Mouse (Mus musculus): Measurements from ENCODE around the gene Tkt. TPM values are rescaled to one million over a fixed set of nuclear protein-coding genes. Genes with fewer than 3 reads are reported as not detected.

Gene Tkt
- polyA plus RNA-seq, 1 experiment from 2014 or later, result 297 TPM

- H3K4me3 ChIP-seq (replicated peaks), result no peak overlapping the region
- WGBS, result 77% methylated on average over 3 of the region's 3 CpGs
Measured at GRCm38 (mm10) chr14:30610940-30611339, 62.8 kb downstream of the Tkt start.

GRCm38 (mm10) chr14:30612523-30612922, 64.4 kb downstream of the Tkt start:
- no peak overlapping the region for H3K4me3 ChIP-seq (replicated peaks)
- H3K27me3 ChIP-seq, result no peaks in the 10 kb centered on the region
- H3K36me3 ChIP-seq, result peaks cover 22% of the 10 kb centered on the region; the same call in 1 of the 2 replicates
- H3K9me3 ChIP-seq (replicated peaks), result no peaks in the 10 kb centered on the region
- peaks cover 13% of the 10 kb centered on the region; the same call in 1 of the 2 replicates for H3K4me1 ChIP-seq
- no peak for ATAC-seq (replicated peaks; ENCODE audit: low FRiP score)
- H3K27ac ChIP-seq, result no peak overlapping the region
- no peak overlapping the region for H3K4me2 ChIP-seq
- 24% methylated on average over 7 of the region's 7 CpGs for WGBS
- no peak overlapping the region for H3K9ac ChIP-seq

More at GRCm38 (mm10) chr14:30610940-30611339, 62.8 kb downstream of the Tkt start:
- Histone ChIP-seq H3K4me1 (peaks cover 13% of the 10 kb centered on the region; the same call in 1 of the 2 replicates), H3K27ac (no peak overlapping the region), H3K27me3 (no peaks in the 10 kb centered on the region), H3K9me3 (replicated peaks) (no peaks in the 10 kb centered on the region), H3K4me2 (no peak overlapping the region), H3K36me3 (peaks cover 33% of the 10 kb centered on the region), H3K9ac (no peak overlapping the region)
- no peak for ATAC-seq (replicated peaks; ENCODE audit: low FRiP score)

GRCm38 (mm10) chr14:30612962-30613715, 65.0 kb downstream of the Tkt start:
- H3K9me3 ChIP-seq (replicated peaks), result no peaks in the 10 kb centered on the region
- H3K9ac ChIP-seq, result no peak overlapping the region
- WGBS, result 84% methylated on average over 2 of the region's 2 CpGs
- no peaks in the 10 kb centered on the region for H3K27me3 ChIP-seq
- H3K4me2 ChIP-seq, result no peak overlapping the region
- ATAC-seq (replicated peaks; ENCODE audit: low FRiP score), result no peak
- H3K4me3 ChIP-seq (replicated peaks), result no peak overlapping the region
- peaks cover 17% of the 10 kb centered on the region; the same call in 1 of the 2 replicates for H3K36me3 ChIP-seq
- H3K4me1 ChIP-seq, result peaks cover 13% of the 10 kb centered on the region; the same call in 1 of the 2 replicates
- no peak overlapping the region for H3K27ac ChIP-seq

- Histone ChIP-seq H3K27me3 (no peaks in the 10 kb centered on the region), H3K27ac (no peak overlapping the region), H3K9ac (no peak overlapping the region), H3K36me3 (no peaks in the 10 kb centered on the region), H3K9me3 (replicated peaks) (no peaks in the 10 kb centered on the region), H3K4me3 (replicated peaks) (no peak overlapping the region), H3K4me2 (no peak overlapping the region), H3K4me1 (peaks cover 13% of the 10 kb centered on the region; the same call in 1 of the 2 replicates)
- WGBS, result 42% methylated on average over 2 of the region's 2 CpGs
- ATAC-seq (replicated peaks; ENCODE audit: low FRiP score), result no peak
Measured at GRCm38 (mm10) chr14:30616751-30617150, 68.6 kb downstream of the Tkt start.

- Histone ChIP-seq H3K36me3 (no peaks in the 10 kb centered on the region), H3K9me3 (replicated peaks) (no peaks in the 10 kb centered on the region), H3K4me1 (peaks cover 22% of the 10 kb centered on the region), H3K9ac (no peak overlapping the region), H3K27ac (no peak overlapping the region), H3K4me2 (no peak overlapping the region), H3K27me3 (no peaks in the 10 kb centered on the region), H3K4me3 (replicated peaks) (no peak overlapping the region)
- ATAC-seq (replicated peaks; ENCODE audit: low FRiP score), result no peak
- 93% methylated on average over 2 of the region's 2 CpGs for WGBS
Measured at GRCm38 (mm10) chr14:30618746-30619275, 70.7 kb downstream of the Tkt start.

- peaks cover 30% of the 10 kb centered on the region for H3K4me1 ChIP-seq
- no peaks in the 10 kb centered on the region for H3K27me3 ChIP-seq
- no peak overlapping the region for H3K27ac ChIP-seq
- no peak overlapping the region for H3K4me2 ChIP-seq
- no peak overlapping the region for H3K9ac ChIP-seq
- H3K9me3 ChIP-seq (replicated peaks), result no peaks in the 10 kb centered on the region
- H3K4me3 ChIP-seq (replicated peaks), result no peak overlapping the region
- no peak for ATAC-seq (replicated peaks; ENCODE audit: low FRiP score)
- no peaks in the 10 kb centered on the region for H3K36me3 ChIP-seq
- WGBS, result 77% methylated on average over 7 of the region's 7 CpGs
Measured at GRCm38 (mm10) chr14:30619982-30620578, 71.9 kb downstream of the Tkt start.

GRCm38 (mm10) chr14:30622130-30622529, 74.0 kb downstream of the Tkt start:
- no peaks in the 10 kb centered on the region for H3K36me3 ChIP-seq

GRCm38 (mm10) chr14:30622556-30622955, 74.4 kb downstream of the Tkt start:
- Histone ChIP-seq H3K27me3 (no peaks in the 10 kb centered on the region), H3K36me3 (no peaks in the 10 kb centered on the region), H3K9ac (no peak overlapping the region), H3K4me2 (no peak overlapping the region), H3K4me1 (peaks cover 43% of the 10 kb centered on the region), H3K27ac (no peak overlapping the region), H3K9me3 (replicated peaks) (no peaks in the 10 kb centered on the region), H3K4me3 (replicated peaks) (no peak overlapping the region)
- 94% methylated on average over 8 of the region's 8 CpGs for WGBS
- no peak for ATAC-seq (replicated peaks; ENCODE audit: low FRiP score)

More at GRCm38 (mm10) chr14:30622130-30622529, 74.0 kb downstream of the Tkt start:
- H3K4me2 ChIP-seq, result no peak overlapping the region
- no peaks in the 10 kb centered on the region for H3K9me3 ChIP-seq (replicated peaks)
- no peak overlapping the region for H3K4me3 ChIP-seq (replicated peaks)
- WGBS, result 78% methylated on average over 7 of the region's 7 CpGs
- no peak overlapping the region for H3K27ac ChIP-seq
- no peak for ATAC-seq (replicated peaks; ENCODE audit: low FRiP score)
- H3K9ac ChIP-seq, result no peak overlapping the region
- H3K4me1 ChIP-seq, result peaks cover 43% of the 10 kb centered on the region
- no peaks in the 10 kb centered on the region for H3K27me3 ChIP-seq

Small RNAs within 50 kb of the gene (microRNA-seq; reads per million reads assigned to microRNA genes)
- gene Mir3076, result 1.9 reads per million, percentile 9 among the genes with 10 or more reads in this experiment

Other genes starting within 250 kb of the Tkt start
- 26.9 and 30.0 TPM in 2 replicates for gene Dcp1a, start 68.8 kb upstream of the Tkt start, polyA plus RNA-seq (2015; fragmentation: Nextera tagmentation; extraction: Ambion mirVana)
- 3.2 and 3.3 TPM in 2 replicates for gene Cacna1d, start 56.9 kb upstream of the Tkt start, polyA plus RNA-seq (2015; fragmentation: Nextera tagmentation; extraction: Ambion mirVana)
- 47.5 and 50.6 TPM in 2 replicates for gene Prkcd, start 77.9 kb downstream of the Tkt start, polyA plus RNA-seq (2015; fragmentation: Nextera tagmentation; extraction: Ambion mirVana)
- 18.8 and 20.2 TPM in 2 replicates for gene Rft1, start 106.0 kb downstream of the Tkt start, polyA plus RNA-seq (2015; fragmentation: Nextera tagmentation; extraction: Ambion mirVana)
- gene Sfmbt1, start 166.5 kb downstream of the Tkt start, polyA plus RNA-seq (2015; fragmentation: Nextera tagmentation; extraction: Ambion mirVana), result 14.7 and 15.0 TPM in 2 replicates